Mouse (Mus musculus) heart, adult 11 months (tissue): ENCODE data around the gene Zfp317.
"Not testable (repeated sequence)": the region's sequence is repeated elsewhere in the genome, so short reads cannot be mapped to it uniquely, and the experiment has no call there.

Experiments used
- DNase-seq: peaks from one replicate; pipeline ENCODE4 v3.0.0; 2022

Gene Zfp317

DNA sequence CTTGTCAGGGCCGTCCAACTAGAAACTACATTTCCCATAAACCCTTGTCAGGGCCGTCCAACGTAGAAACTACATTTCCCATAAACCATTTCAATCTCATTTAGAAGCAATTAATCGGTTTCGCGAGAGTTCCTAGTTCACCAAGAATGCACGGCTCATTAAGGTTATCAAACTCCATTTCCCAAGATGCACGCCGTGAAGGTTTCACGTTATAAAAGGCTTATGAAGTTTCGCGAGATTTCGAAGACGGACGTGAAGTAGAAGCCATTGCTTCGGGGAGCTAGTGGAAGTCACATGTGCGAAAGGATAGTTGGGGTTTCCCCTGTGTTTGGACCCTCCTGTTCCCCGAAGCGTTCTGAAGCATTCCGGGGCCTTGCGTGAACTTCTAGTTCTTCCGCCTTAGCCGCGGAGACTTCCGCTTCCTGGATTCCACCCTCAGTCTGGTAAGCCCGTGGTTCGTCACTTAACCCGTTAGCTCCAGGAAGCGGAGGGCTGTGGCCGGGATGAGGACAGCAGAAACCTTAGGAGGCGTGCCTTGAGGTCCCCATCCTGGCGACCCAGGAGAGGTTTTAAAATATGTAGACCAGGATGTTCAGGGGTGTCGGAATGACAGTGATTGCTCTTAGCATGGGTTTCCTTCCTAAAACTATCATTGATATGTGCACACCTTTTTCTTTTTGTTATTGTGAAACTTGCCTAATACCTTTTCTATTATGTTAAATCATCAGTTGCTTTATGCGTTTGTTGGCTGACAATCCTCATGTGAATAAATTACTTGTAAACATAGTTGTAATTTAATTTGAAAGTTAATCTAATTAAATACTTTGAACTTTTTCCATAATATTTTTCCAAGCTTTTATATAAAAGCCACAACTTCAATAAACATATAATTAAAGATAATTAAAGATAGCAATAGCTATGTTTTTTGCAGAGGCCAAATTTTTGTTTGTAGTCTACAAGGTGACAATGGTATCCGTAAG is at the start of gene Zfp317:
TSS of gene Zfp317 (plus strand) at position 260 of the 980 bp plus-strand sequence.
- DNase-seq = peak; percentile 100

DNA sequence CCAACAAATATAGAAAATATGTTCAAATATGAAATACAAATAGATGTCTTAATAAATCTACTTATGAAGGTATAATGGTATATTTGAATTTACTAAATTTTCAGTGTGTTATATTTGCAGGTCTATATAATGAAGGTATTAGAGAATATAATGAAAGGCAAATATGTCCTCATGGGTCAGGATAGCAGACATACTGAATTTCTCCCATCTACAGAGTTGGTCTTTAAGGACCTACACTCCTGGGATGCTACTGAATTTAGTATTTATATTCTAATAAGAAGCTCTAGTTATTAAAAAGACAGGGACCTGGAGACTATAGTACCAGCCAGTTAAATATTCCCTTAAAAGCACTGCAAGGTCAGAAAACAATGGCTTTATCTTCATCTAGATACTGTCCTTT is 39.6 kb upstream of the Zfp317 start, which contains the start of gene Olfr855:
TSS of gene Olfr855 (plus strand) at position 301 of the 400 bp plus-strand sequence.
- no peak for DNase-seq

DNA sequence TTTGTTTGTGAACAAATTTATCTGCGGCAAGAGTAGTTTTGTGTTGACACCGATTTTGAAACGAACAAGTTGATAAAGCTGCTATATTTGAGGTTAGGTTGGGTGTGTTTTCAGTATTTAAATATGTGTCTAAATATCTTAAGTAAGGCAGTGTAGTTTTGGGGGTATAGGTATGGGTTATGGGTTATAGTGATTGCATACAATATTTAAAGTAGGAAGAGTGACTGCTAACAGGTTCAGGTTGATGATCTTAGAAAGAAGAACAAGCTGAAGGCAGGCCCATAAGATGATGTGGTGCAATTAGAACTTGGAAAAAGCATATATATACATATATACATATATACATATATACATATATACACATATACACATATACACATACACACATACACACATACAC is 605 bp upstream of the Zfp317 start:
- no peak for DNase-seq

DNA sequence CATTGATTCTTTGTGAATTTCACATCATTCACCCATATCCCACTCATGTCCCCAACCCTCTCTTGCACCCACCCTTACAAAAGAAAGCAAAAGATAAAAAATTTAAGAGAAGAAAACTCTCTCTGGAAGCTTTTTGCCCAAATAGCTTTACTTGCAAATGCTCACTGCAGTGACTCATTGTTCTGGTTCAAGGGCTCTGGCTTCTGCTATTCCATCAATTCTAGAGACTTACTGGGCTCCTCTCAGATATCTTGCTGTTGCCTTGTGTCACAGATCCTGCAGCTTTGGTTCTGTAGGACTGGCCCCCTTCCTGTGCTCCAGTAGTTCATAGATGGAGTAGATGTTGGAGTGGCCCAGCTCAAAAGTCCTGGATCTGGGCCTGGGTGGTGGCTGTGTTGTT is 7.7 kb downstream of the Zfp317 start:
- DNase-seq = no peak

DNA sequence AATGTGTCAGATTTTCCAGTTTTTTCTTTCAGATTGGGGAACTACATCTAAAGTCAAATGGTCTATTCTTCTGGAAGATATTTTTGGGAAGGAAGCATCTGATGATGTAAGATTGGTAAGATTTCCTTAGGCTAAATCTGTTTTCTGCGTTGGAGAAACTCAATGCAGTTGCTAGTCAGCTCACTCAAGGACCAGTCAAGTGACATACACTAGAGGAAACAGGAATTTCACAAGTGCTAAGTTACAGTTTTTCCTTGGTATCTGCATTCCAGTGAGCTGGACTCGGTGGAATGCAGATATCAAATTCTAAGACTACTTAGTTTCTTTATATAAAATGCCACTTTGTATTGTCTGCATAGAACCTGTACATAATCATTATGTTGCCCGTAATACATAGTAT is 23.3 kb downstream of the Zfp317 start:
- DNase-seq = no peak

DNA sequence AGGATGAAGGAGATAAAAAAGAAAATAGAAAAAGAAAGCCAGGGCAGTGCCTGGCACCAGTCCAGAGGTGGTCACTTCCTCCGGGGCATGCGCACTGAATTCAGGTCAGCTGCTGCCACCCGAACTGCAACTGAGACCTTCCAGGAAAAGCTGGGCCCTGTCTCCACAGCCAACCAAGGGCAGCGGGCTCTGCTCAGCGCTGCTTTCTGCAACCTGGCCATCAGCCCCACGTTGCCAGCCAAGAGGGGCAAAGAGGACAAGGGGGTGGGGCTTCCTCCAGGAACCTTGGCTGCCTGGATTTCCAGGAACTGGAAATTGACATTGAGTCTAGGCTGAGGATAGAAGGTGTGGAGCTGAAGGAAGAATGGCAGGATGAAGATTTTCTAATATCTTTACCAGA is 68.4 kb downstream of the Zfp317 start:
- no peak for DNase-seq

DNA sequence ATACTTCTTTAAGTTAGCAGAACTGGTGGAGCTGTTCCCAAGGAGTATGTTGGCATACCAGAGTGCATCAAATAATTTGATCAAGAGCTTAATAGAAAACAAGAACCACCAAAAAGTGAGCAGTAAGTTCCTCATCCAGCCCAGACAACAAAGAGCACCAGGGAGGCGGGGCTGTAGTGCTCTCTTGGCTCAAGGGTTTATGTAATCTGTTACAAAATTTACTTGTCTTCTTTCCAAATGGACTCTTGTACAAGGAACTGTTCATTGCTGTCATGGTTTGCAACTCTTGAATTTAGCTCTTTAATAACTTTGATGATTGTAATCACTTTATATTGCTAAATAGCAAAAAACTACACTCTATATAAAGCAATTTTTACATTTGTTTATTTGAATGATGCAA is 69.5 kb downstream of the Zfp317 start:
- no peak for DNase-seq

DNA sequence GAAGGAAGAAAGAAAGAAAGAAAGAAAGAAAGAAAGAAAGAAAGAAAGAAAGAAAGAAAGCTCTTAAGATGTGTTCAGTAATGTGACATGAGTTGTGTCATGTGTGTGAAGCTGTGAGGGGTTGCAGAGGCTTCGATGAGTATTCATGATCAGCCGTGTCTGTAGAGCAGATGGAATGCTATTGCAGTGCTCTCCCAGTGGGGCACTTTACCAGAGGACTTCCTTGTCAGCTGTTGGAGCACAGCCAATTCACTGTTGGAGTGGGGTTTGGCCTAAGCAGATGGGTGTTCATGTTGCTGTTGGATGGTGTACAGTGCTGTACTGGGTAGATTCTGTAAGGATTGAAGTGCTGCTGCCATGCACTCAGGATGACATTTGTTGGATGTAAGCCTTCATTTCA is 70.5 kb downstream of the Zfp317 start:
- DNase-seq = no peak

DNA sequence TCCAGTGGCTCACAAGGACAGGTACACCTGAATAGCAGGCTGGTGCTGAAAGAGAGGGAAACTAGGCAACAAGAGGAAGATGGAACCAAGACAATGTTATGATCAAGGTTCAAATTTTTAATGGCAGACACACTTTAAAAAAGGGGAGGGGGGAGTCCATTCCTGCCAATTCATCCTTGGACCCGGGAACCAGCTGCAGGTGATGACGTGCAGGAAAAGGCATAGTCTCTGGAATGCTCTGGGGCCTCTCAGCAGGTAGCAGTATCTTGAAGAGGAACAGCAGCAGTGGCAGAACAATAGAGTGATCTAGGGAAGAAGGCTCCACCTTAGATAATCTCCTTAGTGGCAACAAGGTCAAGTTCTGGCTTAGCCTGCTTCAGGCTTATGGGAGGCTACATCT is 72.4 kb downstream of the Zfp317 start:
- DNase-seq = not testable (repeated sequence)

DNA sequence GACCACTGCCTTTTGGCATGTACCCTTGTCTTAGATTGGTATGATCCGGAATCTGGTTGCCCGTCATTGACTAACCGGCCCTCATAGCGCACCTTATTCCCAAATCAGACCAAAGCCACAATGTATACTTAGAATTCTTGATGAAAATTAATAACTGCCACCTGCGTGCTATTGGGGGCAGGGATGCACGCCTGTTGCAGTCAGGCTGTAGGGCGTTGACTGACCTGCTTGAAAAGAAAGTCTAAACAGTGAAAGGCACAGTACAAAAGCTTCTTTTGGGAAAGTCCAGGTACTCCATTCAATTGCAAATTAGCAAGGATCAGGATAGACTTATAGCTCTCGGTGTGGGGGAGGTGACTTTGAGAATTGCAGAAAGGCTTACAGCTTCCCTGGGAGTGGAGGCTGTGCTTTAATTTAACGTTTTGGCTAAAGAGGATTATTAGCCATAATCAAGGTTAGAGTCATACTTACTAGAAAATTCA is 73.0 kb downstream of the Zfp317 start:
- DNase-seq = not testable (repeated sequence)
